Mouse (Mus musculus): ENCODE results near the gene Hipk3. TPM values are rescaled to one million over a fixed set of nuclear protein-coding genes. Genes with fewer than 3 reads are reported as not detected.
A peak's percentile ranks its signal among the peaks of the same experiment; 100 is the strongest.

Gene Hipk3
- polyA plus RNA-seq, 1 experiment from 2014 or later: 15.6 TPM

MicroRNAs encoded within 50 kb of the gene (microRNA counts, 519-probe panel; counts per million panel counts)
- 582 counts per million, percentile 4 among the panel's probes with 10 or more counts for microRNA mmu-miR-1902

Small RNAs within 50 kb of the gene (microRNA-seq; reads per million reads assigned to microRNA genes)
- not detected for gene Mir1902

Other genes starting within 250 kb of the Hipk3 start
- gene D430041D05Rik, start 83.4 kb downstream of the Hipk3 start, polyA plus RNA-seq (2015; fragmentation: Nextera tagmentation; extraction: Ambion mirVana): 0.70 and 0.75 TPM in 2 replicates
- 55.4 and 60.5 TPM in 2 replicates for gene Cstf3, start 96.1 kb upstream of the Hipk3 start, polyA plus RNA-seq (2015; fragmentation: Nextera tagmentation; extraction: Ambion mirVana)
- gene Tcp11l1, start 217.7 kb upstream of the Hipk3 start, polyA plus RNA-seq (2015; fragmentation: Nextera tagmentation; extraction: Ambion mirVana): 20.1 and 22.8 TPM in 2 replicates
- 0.18 and 0.21 TPM in 2 replicates for gene Pin1rt1, start 221.9 kb upstream of the Hipk3 start, polyA plus RNA-seq (2015; fragmentation: Nextera tagmentation; extraction: Ambion mirVana)
- 7.5 and 8.0 TPM in 2 replicates for gene Depdc7, start 248.4 kb upstream of the Hipk3 start, polyA plus RNA-seq (2015; fragmentation: Nextera tagmentation; extraction: Ambion mirVana)

All from lung, embryonic 16.5 days (tissue).